Mouse (Mus musculus) gastrocnemius, adult 18-20 months (tissue): ENCODE measurements around the gene Orai3. TPM values are rescaled to one million over a fixed set of nuclear protein-coding genes. Genes with fewer than 3 reads are reported as not detected.
"Not testable (repeated sequence)": the region's sequence is repeated elsewhere in the genome, so short reads cannot be mapped to it uniquely, and the experiment has no call there.

Experiments used
- DNase-seq: peaks from one replicate; pipeline ENCODE4 v3.0.0; 2021; ENCODE audit warnings: low spot score
- long read RNA-seq, 2 experiments: library from polyadenylated mRNA; stranded (forward); transcript quantifications; one replicate each; pipeline ENCODE4 v2.0.0; 2021
- total RNA-seq, 2 experiments: library from RNA; stranded (reverse); gene quantifications; 2 replicates each; pipeline ENCODE4 v1.2.3; 2021

Gene Orai3
- total RNA-seq: 10 to 100 TPM; 11.4 TPM
- long read RNA-seq, experiment 1, transcript Orai3-201 (2 exons, 1,996 nt): major isoform, 22 of 22 reads
- long read RNA-seq, experiment 1, partial matches to known transcripts: 0 of 22 reads
- long read RNA-seq, experiment 1, other reads (novel, unspliced or antisense): 0 of 22 reads
- long read RNA-seq, experiment 2, transcript Orai3-201 (2 exons, 1,996 nt): major isoform, 19 of 22 reads
- long read RNA-seq, experiment 2, partial matches to known transcripts: 0 of 22 reads
- long read RNA-seq, experiment 2, other reads (novel, unspliced or antisense): 3 of 22 reads

- peak; percentile 90 for DNase-seq
Observed at GRCm38 (mm10) chr7:127769651-127770038, at the start of gene Orai3. Gene Orai3, plus strand, starts transcription at chr7:127769815.

- no peak for DNase-seq
Observed at GRCm38 (mm10) chr7:127725490-127725889, 44.1 kb upstream of the Orai3 start.

GRCm38 (mm10) chr7:127725924-127726323 lies 43.7 kb upstream of the Orai3 start:
- DNase-seq: no peak

- no peak for DNase-seq
Observed at GRCm38 (mm10) chr7:127727898-127728297, 41.7 kb upstream of the Orai3 start.

GRCm38 (mm10) chr7:127730170-127730569 lies 39.4 kb upstream of the Orai3 start:
- DNase-seq: no peak

- DNase-seq: not testable (repeated sequence)
Observed at GRCm38 (mm10) chr7:127732066-127732465, 37.5 kb upstream of the Orai3 start, which contains the start of gene Ctf2. Gene Ctf2, minus strand, starts transcription at chr7:127732166.

GRCm38 (mm10) chr7:127744366-127745045 lies 25.1 kb upstream of the Orai3 start, which contains the start of gene Fbxl19:
Gene Fbxl19, plus strand, starts transcription at chr7:127744543.
- DNase-seq: peak; percentile 65

GRCm38 (mm10) chr7:127745251-127745651 lies 24.4 kb upstream of the Orai3 start:
- peak; percentile 96 for DNase-seq

- peak; percentile 98 for DNase-seq
Observed at GRCm38 (mm10) chr7:127745652-127746493, 23.7 kb upstream of the Orai3 start.

- DNase-seq: no peak
Observed at GRCm38 (mm10) chr7:127746494-127747491, 22.8 kb upstream of the Orai3 start.

- no peak for DNase-seq
Observed at GRCm38 (mm10) chr7:127747559-127748234, 21.9 kb upstream of the Orai3 start.

- DNase-seq: no peak
Observed at GRCm38 (mm10) chr7:127748235-127748560, 21.4 kb upstream of the Orai3 start.

- no peak for DNase-seq
Observed at GRCm38 (mm10) chr7:127750131-127751127, 19.2 kb upstream of the Orai3 start.

GRCm38 (mm10) chr7:127751619-127752018 lies 18.0 kb upstream of the Orai3 start:
- DNase-seq: no peak

GRCm38 (mm10) chr7:127752069-127752468 lies 17.5 kb upstream of the Orai3 start:
- DNase-seq: no peak

GRCm38 (mm10) chr7:127753158-127753557 lies 16.5 kb upstream of the Orai3 start:
- DNase-seq: no peak

- no peak for DNase-seq
Observed at GRCm38 (mm10) chr7:127753741-127754140, 15.9 kb upstream of the Orai3 start.

- DNase-seq: no peak
Observed at GRCm38 (mm10) chr7:127759716-127760115, 9.9 kb upstream of the Orai3 start.

- no peak for DNase-seq
Observed at GRCm38 (mm10) chr7:127760478-127760877, 9.1 kb upstream of the Orai3 start.
